Mouse (Mus musculus): ENCODE measurements around the gene Icosl. TPM values are rescaled to one million over a fixed set of nuclear protein-coding genes. Genes with fewer than 3 reads are reported as not detected.

Icosl gene
- polyA plus RNA-seq, 1 experiment, result 20.7 TPM

DNA sequence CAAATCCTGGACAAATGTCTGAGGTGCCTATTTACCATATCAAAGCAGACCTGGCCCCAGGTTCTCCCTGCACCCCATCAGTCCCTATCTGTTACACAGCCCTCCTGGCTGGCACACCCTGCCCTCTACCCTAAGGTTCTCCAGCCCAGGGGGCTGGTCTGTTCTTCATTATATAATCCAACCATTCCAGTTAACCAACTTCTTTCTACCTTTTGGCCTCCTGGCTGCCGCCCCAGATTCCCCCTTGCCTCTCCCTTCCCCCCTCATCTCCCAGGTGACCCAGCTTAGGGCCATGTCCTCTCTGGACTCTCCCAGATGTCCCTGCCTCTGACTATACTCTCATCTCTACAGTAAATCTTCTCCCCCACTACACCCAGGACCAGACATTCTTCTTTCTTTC, 58.8 kb downstream of the Icosl start:
- 88% methylated on average over 1 of the region's 1 CpGs for WGBS
- Histone ChIP-seq H3K27ac (ENCODE audit: control insufficient read depth, insufficient read depth, low read depth, low read length, poor library complexity) (no peak overlapping the region), H3K4me1 (ENCODE audit: control insufficient read depth, insufficient read depth, low read length) (peaks cover 1% of the 10 kb centered on the region; the same call in 1 of the 2 replicates), H3K4me3 (replicated peaks; ENCODE audit: control insufficient read depth, low read depth, low read length) (no peak overlapping the region)
- TF ChIP-seq CTCF (IDR thresholded peaks at IDR 0.05; ENCODE audit: control insufficient read depth, insufficient read depth, low read length) (no peak), POLR2A (IDR thresholded peaks at IDR 0.05; ENCODE audit: borderline replicate concordance, control insufficient read depth, low read depth, low read length) (no peak)

DNA sequence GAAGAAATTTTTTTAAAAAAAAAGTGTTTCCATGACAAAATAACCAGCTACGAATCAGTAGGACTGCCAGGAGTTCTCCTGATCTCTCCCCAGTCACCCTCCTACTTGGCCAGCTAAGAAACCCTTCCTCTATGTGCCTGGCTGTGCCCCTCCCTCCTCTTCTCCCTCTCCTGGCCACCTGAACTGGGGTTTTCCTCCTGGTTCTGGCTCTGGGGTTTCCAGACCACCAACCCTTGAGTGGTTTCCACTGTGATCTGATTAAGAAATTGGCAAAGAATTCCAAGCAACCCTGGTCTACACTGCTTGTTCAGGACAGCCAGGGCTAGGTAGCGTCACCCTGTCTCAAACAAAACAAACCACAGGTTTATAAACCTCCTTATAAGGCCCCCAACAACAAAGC, 59.5 kb downstream of the Icosl start:
- 68% methylated on average over 2 of the region's 2 CpGs for WGBS
- peaks cover 1% of the 10 kb centered on the region; the same call in 1 of the 2 replicates for H3K4me1 ChIP-seq (ENCODE audit: control insufficient read depth, insufficient read depth, low read length)
- H3K4me3 ChIP-seq (replicated peaks; ENCODE audit: control insufficient read depth, low read depth, low read length), result no peak overlapping the region
- TF ChIP-seq CTCF (IDR thresholded peaks at IDR 0.05; ENCODE audit: control insufficient read depth, insufficient read depth, low read length), result no peak
- no peak for TF ChIP-seq POLR2A (IDR thresholded peaks at IDR 0.05; ENCODE audit: borderline replicate concordance, control insufficient read depth, low read depth, low read length)
- no peak overlapping the region for H3K27ac ChIP-seq (ENCODE audit: control insufficient read depth, insufficient read depth, low read depth, low read length, poor library complexity)

DNA sequence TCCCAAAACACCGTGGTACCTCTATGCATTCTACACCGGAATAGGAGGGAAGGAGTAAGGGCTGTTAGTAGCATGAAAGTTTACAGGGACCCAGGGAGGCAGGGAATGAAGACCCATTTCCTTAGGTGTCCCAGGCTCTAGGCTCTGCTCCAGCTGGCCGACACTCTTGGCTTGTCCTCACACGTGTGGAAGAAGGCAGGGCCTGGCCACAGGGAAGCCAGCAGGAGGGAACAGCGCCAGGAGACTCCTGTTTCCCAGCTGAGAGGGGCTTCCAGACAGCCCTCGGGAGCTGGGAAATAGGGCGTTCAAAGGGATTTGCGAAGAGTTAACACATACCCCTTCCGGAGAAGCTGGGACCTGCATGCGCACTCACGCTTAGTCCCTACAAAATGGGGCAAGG, 60.3 kb downstream of the Icosl start:
- 84% methylated on average over 11 of the region's 11 CpGs for WGBS
- H3K4me1 ChIP-seq (ENCODE audit: control insufficient read depth, insufficient read depth, low read length), result peaks cover 6% of the 10 kb centered on the region; the same call in 1 of the 2 replicates
- H3K4me3 ChIP-seq (replicated peaks; ENCODE audit: control insufficient read depth, low read depth, low read length), result no peak overlapping the region
- TF ChIP-seq POLR2A (IDR thresholded peaks at IDR 0.05; ENCODE audit: borderline replicate concordance, control insufficient read depth, low read depth, low read length), result no peak
- no peak for TF ChIP-seq CTCF (IDR thresholded peaks at IDR 0.05; ENCODE audit: control insufficient read depth, insufficient read depth, low read length)
- no peak overlapping the region for H3K27ac ChIP-seq (ENCODE audit: control insufficient read depth, insufficient read depth, low read depth, low read length, poor library complexity)

DNA sequence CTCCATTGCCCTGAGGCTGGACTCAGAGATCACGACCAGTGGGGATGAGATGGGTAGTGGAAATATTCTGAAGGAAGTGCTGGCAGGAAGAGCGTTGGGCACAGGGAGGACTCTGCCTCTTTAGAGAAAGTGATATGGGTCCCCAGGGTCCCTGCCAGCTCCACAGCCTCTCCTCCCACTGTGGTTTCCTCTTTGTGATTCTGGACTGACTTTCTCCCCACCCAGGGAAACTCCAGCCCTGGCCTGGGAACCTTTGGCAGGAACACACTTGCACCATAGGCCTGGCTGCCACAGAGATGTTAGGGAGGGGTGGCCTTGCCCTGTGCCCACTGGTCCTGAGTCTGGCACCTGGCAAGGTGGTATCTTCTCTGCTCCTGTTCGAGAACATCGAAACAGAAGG, 60.9 kb downstream of the Icosl start:
- peaks cover 9% of the 10 kb centered on the region for H3K4me1 ChIP-seq (ENCODE audit: control insufficient read depth, insufficient read depth, low read length)
- H3K27ac ChIP-seq (ENCODE audit: control insufficient read depth, insufficient read depth, low read depth, low read length, poor library complexity), result no peak overlapping the region
- TF ChIP-seq POLR2A (IDR thresholded peaks at IDR 0.05; ENCODE audit: borderline replicate concordance, control insufficient read depth, low read depth, low read length) (no peak), CTCF (IDR thresholded peaks at IDR 0.05; ENCODE audit: control insufficient read depth, insufficient read depth, low read length) (no peak)
- H3K4me3 ChIP-seq (replicated peaks; ENCODE audit: control insufficient read depth, low read depth, low read length), result no peak overlapping the region
- 56% methylated on average over 4 of the region's 4 CpGs for WGBS

Other genes with a start within 250 kb of the Icosl start
- gene Krtap10-4, start 242.2 kb upstream of the Icosl start, polyA plus RNA-seq (2011; ENCODE audit: insufficient read depth, insufficient read length, low replicate concordance, missing spikeins), result not detected in 2 replicates
- not detected in 2 replicates for gene Krtap10-10, start 233.4 kb upstream of the Icosl start, polyA plus RNA-seq (2011; ENCODE audit: insufficient read depth, insufficient read length, low replicate concordance, missing spikeins)
- gene Gm36176, start 222.5 kb upstream of the Icosl start, polyA plus RNA-seq (2011; ENCODE audit: insufficient read depth, insufficient read length, low replicate concordance, missing spikeins), result not detected in 2 replicates
- gene Gm10318, start 216.4 kb upstream of the Icosl start, polyA plus RNA-seq (2011; ENCODE audit: insufficient read depth, insufficient read length, low replicate concordance, missing spikeins), result not detected in 2 replicates
- not detected in 2 replicates for gene Gm3285, start 207.3 kb upstream of the Icosl start, polyA plus RNA-seq (2011; ENCODE audit: insufficient read depth, insufficient read length, low replicate concordance, missing spikeins)
- 0.70 TPM in 1 of 2 replicates, not detected in the other for gene Lrrc3, start 166.8 kb upstream of the Icosl start, polyA plus RNA-seq (2011; ENCODE audit: insufficient read depth, insufficient read length, low replicate concordance, missing spikeins)
- gene Trpm2, start 98.7 kb upstream of the Icosl start, polyA plus RNA-seq (2011; ENCODE audit: insufficient read depth, insufficient read length, low replicate concordance, missing spikeins), result 19.2 and 53.7 TPM in 2 replicates
- 4.4 and 5.8 TPM in 2 replicates for gene 1810043G02Rik, start 90.8 kb upstream of the Icosl start, polyA plus RNA-seq (2011; ENCODE audit: insufficient read depth, insufficient read length, low replicate concordance, missing spikeins)
- gene Pfkl, start 59.2 kb upstream of the Icosl start, polyA plus RNA-seq (2011; ENCODE audit: insufficient read depth, insufficient read length, low replicate concordance, missing spikeins), result 8.0 and 13.3 TPM in 2 replicates
- 6.7 TPM in 1 of 2 replicates, not detected in the other for gene Dnmt3l, start 27.4 kb upstream of the Icosl start, polyA plus RNA-seq (2011; ENCODE audit: insufficient read depth, insufficient read length, low replicate concordance, missing spikeins)
- gene Aire, start 25.7 kb upstream of the Icosl start, polyA plus RNA-seq (2011; ENCODE audit: insufficient read depth, insufficient read length, low replicate concordance, missing spikeins), result not detected in 2 replicates
- 25.3 and 31.3 TPM in 2 replicates for gene D10Jhu81e, start 100.5 kb downstream of the Icosl start, polyA plus RNA-seq (2011; ENCODE audit: insufficient read depth, insufficient read length, low replicate concordance, missing spikeins)
- gene Pwp2, start 115.8 kb downstream of the Icosl start, polyA plus RNA-seq (2011; ENCODE audit: insufficient read depth, insufficient read length, low replicate concordance, missing spikeins), result 7.2 and 13.9 TPM in 2 replicates
- 19.5 and 31.8 TPM in 2 replicates for gene Trappc10, start 175.3 kb downstream of the Icosl start, polyA plus RNA-seq (2011; ENCODE audit: insufficient read depth, insufficient read length, low replicate concordance, missing spikeins)

Data from bone marrow, adult 2 months (tissue).